Mouse (Mus musculus): Measurements from ENCODE around the gene Cmss1.

DNA sequence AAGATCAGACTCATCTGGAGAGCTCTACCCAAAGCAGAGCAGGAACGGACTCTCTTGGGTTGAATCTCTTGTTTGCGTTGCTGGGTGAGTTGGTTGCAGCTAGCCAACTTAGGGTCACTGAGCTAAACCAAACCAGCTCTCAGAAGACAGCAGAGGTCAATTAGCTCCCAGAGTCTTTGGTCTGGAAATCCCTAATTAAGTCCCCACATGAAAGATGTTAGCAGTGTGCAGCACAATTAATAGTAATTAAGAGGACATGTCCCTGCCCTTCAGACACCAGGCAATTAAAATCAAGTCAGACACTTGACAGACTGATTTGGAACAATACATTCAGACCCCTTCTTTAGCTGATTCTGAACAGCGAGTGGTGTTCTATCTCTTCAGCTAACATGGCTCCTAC lies 292.4 kb downstream of the Cmss1 start:
- TF ChIP-seq POLR2A (IDR thresholded peaks at IDR 0.05; ENCODE audit: borderline replicate concordance, control insufficient read depth, low read depth, low read length) (no peak), CTCF (IDR thresholded peaks at IDR 0.05; ENCODE audit: control insufficient read depth, insufficient read depth, low read length) (no peak)

All from bone marrow, adult 2 months (tissue).